In genomic region chrX:11763351-11764082, GRCm38 (mm10) we compare ENCODE assay signal across 15 mouse cellular contexts.
A peak's percentile ranks its signal among the peaks of the same experiment; 100 is the strongest.
DNase-seq lines count a peak whose midpoint lies in the region; ATAC-seq and TF ChIP-seq lines count a peak whose summit lies in the region.
"Had no signal": no experiment of that assay in that cellular context is flagged by ENCODE, and none has a peak within 500 bp of the region (broad histone marks: within the 10 kb centered on the region; RNA-seq: fewer than 3 reads in every experiment).

No protein-coding gene starts in this region.

- H3K4me1 ChIP-seq in midbrain, embryonic 16.5 days (ENCODE audit: control insufficient read depth, insufficient read depth, low read length): no peaks in the 10 kb centered on the region
- H3K4me1 ChIP-seq in intestine, postnatal 0 days (replicated peaks; ENCODE audit: control insufficient read depth, insufficient read depth, low read length): no peaks in the 10 kb centered on the region
- H3K4me1 ChIP-seq: embryonic facial prominence, embryonic 10.5 days; heart, embryonic 12.5 days; hindbrain, embryonic 13.5 days; liver, embryonic 12.5 days had no signal

- H3K4me3 ChIP-seq in midbrain, embryonic 16.5 days (ENCODE audit: low read depth, low read length): no peak overlapping the region
- H3K4me3 ChIP-seq in intestine, postnatal 0 days (ENCODE audit: low read depth, low read length): no peak overlapping the region
- H3K4me3 ChIP-seq: embryonic facial prominence, embryonic 10.5 days; heart, embryonic 12.5 days; hindbrain, embryonic 13.5 days; liver, embryonic 12.5 days; myocyte had no signal

- peak; percentile 7 for DNase-seq in cerebellum, adult 9-10 months
- no peak for DNase-seq in cerebellum, postnatal 4 days (ENCODE audit: low spot score in 2 of 2)
- peak; percentile 7 to 57 for DNase-seq in left cerebral cortex, postnatal 25 days (ENCODE audit: low spot score in 2 of 2)
- no peak for DNase-seq in left cerebral cortex, adult 11 months (ENCODE audit: low spot score)
- DNase-seq in frontal cortex, postnatal 36 days (ENCODE audit: low spot score in 2 of 2): peak; percentile 11 to 26
- DNase-seq in thymus, postnatal 4 days: no peak
- DNase-seq: kidney, adult 8-10 months had no signal

- no peak for TF ChIP-seq CTCF in intestine, postnatal 0 days (IDR thresholded peaks at IDR 0.05; ENCODE audit: low read depth)

- intact Hi-C loops in left cerebral cortex, postnatal 25 days (cut with DNase I): no loop called here

- no peak overlapping the region for H3K27ac ChIP-seq in midbrain, embryonic 16.5 days (ENCODE audit: low read length)
- no peak overlapping the region for H3K27ac ChIP-seq in intestine, postnatal 0 days (ENCODE audit: low read depth, low read length)
- H3K27ac ChIP-seq: embryonic facial prominence, embryonic 10.5 days; hindbrain, embryonic 13.5 days; liver, embryonic 12.5 days had no signal

- peak; percentile 51; the same call in 1 of the 2 replicates for ATAC-seq in midbrain, embryonic 16.5 days
- no peak for ATAC-seq in intestine, postnatal 0 days
- ATAC-seq: liver, embryonic 12.5 days had no signal

- no peaks in the 10 kb centered on the region for H3K36me3 ChIP-seq in midbrain, embryonic 16.5 days (ENCODE audit: control insufficient read depth, insufficient read depth, low read length)
- no peaks in the 10 kb centered on the region for H3K36me3 ChIP-seq in intestine, postnatal 0 days (ENCODE audit: control insufficient read depth, insufficient read depth)
- H3K36me3 ChIP-seq: embryonic facial prominence, embryonic 10.5 days; G1E; heart, embryonic 12.5 days; hindbrain, embryonic 13.5 days; liver, embryonic 12.5 days had no signal

- 58% methylated on average over 17 of the region's 17 CpGs for WGBS in midbrain, embryonic 16.5 days
- 73% methylated on average over 17 of the region's 17 CpGs for WGBS in intestine, postnatal 0 days

- H3K4me2 ChIP-seq in midbrain, embryonic 16.5 days (ENCODE audit: low read length): no peak overlapping the region
- no peak overlapping the region for H3K4me2 ChIP-seq in intestine, postnatal 0 days (replicated peaks; ENCODE audit: low read depth)
- H3K4me2 ChIP-seq: heart, embryonic 12.5 days; hindbrain, embryonic 13.5 days; liver, embryonic 12.5 days had no signal

- H3K9ac ChIP-seq in midbrain, embryonic 16.5 days (ENCODE audit: low read depth, low read length): no peak overlapping the region
- H3K9ac ChIP-seq in intestine, postnatal 0 days (ENCODE audit: low read depth, low read length): no peak overlapping the region
- H3K9ac ChIP-seq: heart, embryonic 12.5 days; hindbrain, embryonic 13.5 days; liver, embryonic 12.5 days had no signal

- no peaks in the 10 kb centered on the region for H3K9me3 ChIP-seq in midbrain, embryonic 16.5 days (replicated peaks; ENCODE audit: control insufficient read depth, low read length, poor library complexity, severe bottlenecking)
- no peaks in the 10 kb centered on the region for H3K9me3 ChIP-seq in intestine, postnatal 0 days (ENCODE audit: control insufficient read depth)
- H3K9me3 ChIP-seq: embryonic facial prominence, embryonic 10.5 days; G1E; heart, embryonic 12.5 days; hindbrain, embryonic 13.5 days; liver, embryonic 12.5 days had no signal

- H3K27me3 ChIP-seq in midbrain, embryonic 16.5 days (ENCODE audit: control insufficient read depth, insufficient read depth, low read depth, low read length): no peaks in the 10 kb centered on the region
- no peaks in the 10 kb centered on the region for H3K27me3 ChIP-seq in intestine, postnatal 0 days (replicated peaks; ENCODE audit: control insufficient read depth, insufficient read depth, low read length)
- H3K27me3 ChIP-seq: liver, embryonic 12.5 days had no signal

Comparison
In these comparisons a context has a peak if more than half of its experiments do, and no peak if none do; other contexts are left out.
1. DNase-seq: peak in cerebellum, adult 9-10 months (single experiment), left cerebral cortex, postnatal 25 days (2 of 2) and frontal cortex, postnatal 36 days (2 of 2); none in cerebellum, postnatal 4 days (0 of 2), left cerebral cortex, adult 11 months (single experiment) and thymus, postnatal 4 days (single experiment).